Mouse (Mus musculus): ENCODE measurements around the gene Padi6. TPM values are rescaled to one million over a fixed set of nuclear protein-coding genes. Genes with fewer than 3 reads are reported as not detected.

Padi6 gene
- polyA plus RNA-seq, 1 experiment from 2014 or later: not detected

DNA sequence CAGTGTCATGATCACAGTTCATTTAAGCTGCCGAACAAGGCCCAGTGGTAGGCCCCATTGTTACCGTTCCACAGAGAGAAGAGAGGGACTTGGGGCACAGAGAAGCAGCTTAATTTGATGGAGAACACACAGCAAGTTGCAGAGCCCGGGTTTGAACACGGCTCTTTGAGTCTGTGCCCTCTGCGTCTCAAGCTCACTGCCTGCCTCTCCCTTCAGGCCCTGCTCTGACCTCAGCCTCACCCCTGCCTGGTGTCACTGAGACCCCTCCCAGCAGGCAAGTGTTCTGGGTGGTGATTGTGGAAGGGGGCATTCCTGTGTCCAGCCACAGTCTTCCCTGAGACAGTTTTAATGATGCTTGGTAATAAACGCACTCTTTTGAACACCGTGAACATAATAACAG lies 47.3 kb downstream of the Padi6 start:
- peaks cover 14% of the 10 kb centered on the region; the same call in 1 of the 2 replicates for H3K27me3 ChIP-seq
- no peak for ATAC-seq (ENCODE audit: insufficient number of reproducible peaks, insufficient read depth, low FRiP score, low TSS enrichment, low read depth)
- no peak overlapping the region for H3K4me3 ChIP-seq
- H3K4me2 ChIP-seq: no peak overlapping the region
- H3K9me3 ChIP-seq: no peaks in the 10 kb centered on the region
- 72% methylated on average over 7 of the region's 7 CpGs for WGBS
- H3K36me3 ChIP-seq: no peaks in the 10 kb centered on the region
- H3K9ac ChIP-seq: no peak overlapping the region
- H3K4me1 ChIP-seq: peaks cover 12% of the 10 kb centered on the region
- no peak overlapping the region for H3K27ac ChIP-seq

- ATAC-seq (ENCODE audit: insufficient number of reproducible peaks, insufficient read depth, low FRiP score, low TSS enrichment, low read depth): no peak
- Histone ChIP-seq H3K9ac (no peak overlapping the region), H3K4me1 (peaks cover 7% of the 10 kb centered on the region), H3K27me3 (peaks cover 14% of the 10 kb centered on the region; the same call in 1 of the 2 replicates), H3K4me3 (no peak overlapping the region), H3K4me2 (no peak overlapping the region), H3K9me3 (no peaks in the 10 kb centered on the region), H3K36me3 (no peaks in the 10 kb centered on the region), H3K27ac (no peak overlapping the region)
- 31% methylated on average over 1 of the region's 1 CpGs for WGBS
These were observed 47.8 kb downstream of the Padi6 start for GRCm38 (mm10) chr4:140694551-140695060.

DNA sequence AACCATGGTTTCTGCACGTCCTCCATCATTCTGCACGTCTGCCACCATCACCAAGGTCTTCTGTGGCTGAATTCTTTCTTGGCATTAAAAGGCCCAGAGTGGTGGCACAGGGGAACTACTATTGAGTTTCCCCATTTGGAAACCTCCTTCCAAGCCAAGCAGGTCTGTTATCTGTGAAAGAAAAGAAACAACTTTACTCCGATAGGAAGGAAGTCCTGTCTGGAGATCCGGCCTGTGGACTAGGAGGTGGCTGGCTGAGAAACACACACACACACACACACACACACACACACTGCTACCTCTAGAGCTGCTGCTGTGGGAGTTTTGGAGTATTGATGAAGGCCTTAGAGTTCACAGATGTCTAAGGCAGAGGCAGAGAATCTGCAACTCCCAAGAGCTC lies 48.9 kb downstream of the Padi6 start:
- WGBS: 71% methylated on average over 4 of the region's 4 CpGs
- peaks cover 2% of the 10 kb centered on the region; the same call in 1 of the 2 replicates for H3K4me1 ChIP-seq
- no peak overlapping the region for H3K4me3 ChIP-seq
- H3K4me2 ChIP-seq: no peak overlapping the region
- no peak overlapping the region for H3K27ac ChIP-seq
- no peak overlapping the region for H3K9ac ChIP-seq
- ATAC-seq (ENCODE audit: insufficient number of reproducible peaks, insufficient read depth, low FRiP score, low TSS enrichment, low read depth): no peak
- H3K36me3 ChIP-seq: no peaks in the 10 kb centered on the region
- H3K27me3 ChIP-seq: peaks cover 3% of the 10 kb centered on the region; the same call in 1 of the 2 replicates
- no peaks in the 10 kb centered on the region for H3K9me3 ChIP-seq

DNA sequence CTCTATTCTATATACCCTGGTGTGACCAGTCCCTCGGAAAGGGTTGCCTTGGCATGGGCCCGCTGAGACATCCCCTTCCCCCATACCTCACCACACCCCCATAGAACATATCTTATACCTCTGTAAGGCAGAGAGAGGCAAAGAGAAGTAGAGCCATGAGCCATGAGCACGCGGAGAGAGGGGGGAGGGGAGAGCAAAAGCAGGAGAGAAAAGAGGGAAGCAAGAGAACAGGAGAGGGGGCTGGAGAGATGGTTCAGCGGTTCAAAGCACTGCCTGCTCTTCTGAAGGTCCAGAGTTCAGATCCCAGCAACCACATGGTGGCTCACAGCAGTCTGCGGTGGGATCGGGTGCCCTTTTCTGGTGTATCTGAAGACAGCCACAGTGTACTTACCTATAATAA lies 51.0 kb downstream of the Padi6 start:
- H3K4me2 ChIP-seq: no peak overlapping the region
- no peak overlapping the region for H3K27ac ChIP-seq
- peaks cover 2% of the 10 kb centered on the region; the same call in 1 of the 2 replicates for H3K4me1 ChIP-seq
- no peak for ATAC-seq (ENCODE audit: insufficient number of reproducible peaks, insufficient read depth, low FRiP score, low TSS enrichment, low read depth)
- WGBS: 74% methylated on average over 7 of the region's 7 CpGs
- no peaks in the 10 kb centered on the region for H3K36me3 ChIP-seq
- H3K9me3 ChIP-seq: no peaks in the 10 kb centered on the region
- H3K27me3 ChIP-seq: no peaks in the 10 kb centered on the region
- H3K9ac ChIP-seq: no peak overlapping the region
- H3K4me3 ChIP-seq: no peak overlapping the region

DNA sequence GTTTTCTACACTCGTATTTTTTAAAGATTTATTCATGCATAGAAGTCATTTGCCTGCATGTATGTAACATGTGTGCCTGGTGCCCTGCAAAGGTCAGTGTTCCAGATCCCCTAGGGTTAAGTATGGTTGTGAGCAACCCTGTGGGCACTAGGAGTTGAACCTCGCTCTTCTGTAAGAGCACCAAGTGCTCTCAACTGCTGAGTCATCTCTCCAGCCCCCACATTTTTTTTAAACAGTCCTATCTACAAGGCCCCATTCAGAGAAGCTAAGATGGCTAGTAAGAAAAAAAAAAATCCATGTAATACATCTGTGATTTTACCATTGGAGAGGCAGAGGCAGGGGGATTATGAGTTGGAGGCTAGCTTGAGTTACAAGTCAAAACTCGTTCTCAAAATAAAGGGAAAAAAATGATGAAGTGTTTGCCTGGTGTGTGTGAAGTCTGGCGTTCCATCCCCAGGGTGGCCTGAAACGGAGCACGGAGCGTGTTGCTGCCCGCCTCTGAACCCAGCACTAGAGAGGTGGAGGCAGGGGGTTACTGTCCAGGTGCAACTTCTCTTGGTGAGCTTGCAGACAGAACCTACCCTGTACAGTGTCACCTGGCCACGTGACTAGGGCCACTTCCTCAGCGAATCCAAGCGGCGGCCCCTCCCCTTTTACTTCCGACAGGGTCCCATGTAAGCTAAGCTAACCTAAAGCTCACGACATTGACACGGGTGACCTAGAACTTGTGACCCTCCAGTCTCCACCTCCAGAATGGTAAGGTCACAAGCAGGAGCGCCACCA lies 52.4 kb downstream of the Padi6 start:
- ATAC-seq (ENCODE audit: insufficient number of reproducible peaks, insufficient read depth, low FRiP score, low TSS enrichment, low read depth): no peak
- 61% methylated on average over 16 of the region's 16 CpGs for WGBS

GRCm38 (mm10) chr4:140688826-140689425 lies 53.5 kb downstream of the Padi6 start:
- Histone ChIP-seq H3K4me1 (peaks cover 13% of the 10 kb centered on the region), H3K4me2 (no peak overlapping the region), H3K27me3 (peaks cover 6% of the 10 kb centered on the region; the same call in 1 of the 2 replicates), H3K9ac (no peak overlapping the region), H3K27ac (no peak overlapping the region), H3K9me3 (no peaks in the 10 kb centered on the region), H3K36me3 (no peaks in the 10 kb centered on the region), H3K4me3 (no peak overlapping the region)
- ATAC-seq (ENCODE audit: insufficient number of reproducible peaks, insufficient read depth, low FRiP score, low TSS enrichment, low read depth): no peak
- WGBS: 80% methylated on average over 5 of the region's 5 CpGs

More for the DNA sequence above, 52.4 kb downstream of the Padi6 start:
- Histone ChIP-seq H3K27me3 (peaks cover 6% of the 10 kb centered on the region; the same call in 1 of the 2 replicates), H3K36me3 (no peaks in the 10 kb centered on the region), H3K4me1 (peaks cover 2% of the 10 kb centered on the region; the same call in 1 of the 2 replicates), H3K9me3 (no peaks in the 10 kb centered on the region), H3K9ac (no peak overlapping the region), H3K4me2 (no peak overlapping the region), H3K4me3 (no peak overlapping the region), H3K27ac (0 out of 2 replicates have a peak overlapping the region, but pooled peaks have one; percentile 23)

DNA sequence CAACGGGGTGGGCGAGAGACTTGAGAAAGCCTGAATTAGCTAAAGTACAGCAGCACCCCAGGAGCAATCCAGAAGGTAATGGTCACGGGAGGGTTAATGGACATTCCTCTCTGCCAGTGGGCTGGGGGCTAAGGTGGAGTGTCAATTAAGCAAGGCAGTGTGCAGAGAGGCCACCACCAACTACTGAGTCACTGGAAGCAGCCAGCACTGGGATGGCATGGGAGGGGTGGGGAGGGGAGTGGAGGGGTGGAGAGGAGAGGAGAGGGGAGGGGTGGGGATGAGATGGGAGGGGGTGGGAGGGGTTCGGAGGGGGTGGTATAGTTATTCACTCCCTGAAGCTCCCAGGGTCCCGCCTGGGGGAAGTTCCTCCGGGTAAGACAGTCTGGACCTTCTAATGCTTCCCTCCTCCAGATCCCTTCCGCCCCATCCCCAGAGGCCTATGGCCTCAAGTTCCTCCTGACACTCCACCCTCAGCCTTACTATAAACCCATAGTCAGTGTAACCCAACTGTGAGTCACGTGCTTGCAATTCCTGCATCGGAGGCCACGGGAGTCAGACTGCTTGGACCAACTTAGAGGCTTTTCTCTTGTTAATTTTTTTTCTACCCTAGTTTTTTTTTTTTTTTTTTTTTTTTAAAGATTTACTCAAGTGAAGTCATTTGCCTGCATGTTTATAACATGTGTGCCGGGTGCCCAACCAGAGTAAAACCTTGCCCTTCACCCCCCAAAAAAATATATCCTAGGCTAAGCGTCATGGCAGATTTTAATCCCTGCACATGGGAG lies 54.2 kb downstream of the Padi6 start:
- no peak overlapping the region for H3K9ac ChIP-seq
- no peaks in the 10 kb centered on the region for H3K36me3 ChIP-seq
- H3K4me3 ChIP-seq: no peak overlapping the region
- H3K9me3 ChIP-seq: no peaks in the 10 kb centered on the region
- H3K27me3 ChIP-seq: peaks cover 6% of the 10 kb centered on the region; the same call in 1 of the 2 replicates
- peaks cover 17% of the 10 kb centered on the region for H3K4me1 ChIP-seq
- WGBS: 53% methylated on average over 12 of the region's 12 CpGs
- H3K27ac ChIP-seq: no peak overlapping the region
- H3K4me2 ChIP-seq: no peak overlapping the region
- ATAC-seq (ENCODE audit: insufficient number of reproducible peaks, insufficient read depth, low FRiP score, low TSS enrichment, low read depth): no peak

GRCm38 (mm10) chr4:140684881-140685303 lies 57.6 kb downstream of the Padi6 start:
- Histone ChIP-seq H3K4me1 (peaks cover 17% of the 10 kb centered on the region), H3K4me2 (peak overlapping the region; percentile 52), H3K36me3 (no peaks in the 10 kb centered on the region), H3K4me3 (no peak overlapping the region), H3K27me3 (peaks cover 6% of the 10 kb centered on the region; the same call in 1 of the 2 replicates), H3K27ac (no peak overlapping the region), H3K9me3 (no peaks in the 10 kb centered on the region), H3K9ac (no peak overlapping the region)
- ATAC-seq (ENCODE audit: insufficient number of reproducible peaks, insufficient read depth, low FRiP score, low TSS enrichment, low read depth): no peak
- 36% methylated on average over 6 of the region's 6 CpGs for WGBS

GRCm38 (mm10) chr4:140684141-140684871 lies 58.1 kb downstream of the Padi6 start:
- WGBS: 8% methylated on average over 16 of the region's 16 CpGs
- Histone ChIP-seq H3K36me3 (no peaks in the 10 kb centered on the region), H3K4me2 (peak overlapping the region; percentile 52), H3K27me3 (peaks cover 6% of the 10 kb centered on the region; the same call in 1 of the 2 replicates), H3K9ac (peak overlapping the region; percentile 44; the same call in 1 of the 2 replicates), H3K4me1 (peaks cover 17% of the 10 kb centered on the region), H3K4me3 (peak overlapping the region; percentile 16; the same call in 1 of the 2 replicates), H3K9me3 (no peaks in the 10 kb centered on the region), H3K27ac (peak overlapping the region; percentile 22; the same call in 1 of the 2 replicates)
- ATAC-seq (ENCODE audit: insufficient number of reproducible peaks, insufficient read depth, low FRiP score, low TSS enrichment, low read depth): 0 out of 2 replicates have a peak, but pooled peaks have one; percentile 4

- no peak overlapping the region for H3K9ac ChIP-seq
- no peaks in the 10 kb centered on the region for H3K9me3 ChIP-seq
- no peak for ATAC-seq (ENCODE audit: insufficient number of reproducible peaks, insufficient read depth, low FRiP score, low TSS enrichment, low read depth)
- no peaks in the 10 kb centered on the region for H3K36me3 ChIP-seq
- H3K4me2 ChIP-seq: peak overlapping the region; percentile 52
- peaks cover 6% of the 10 kb centered on the region; the same call in 1 of the 2 replicates for H3K27me3 ChIP-seq
- H3K27ac ChIP-seq: no peak overlapping the region
- H3K4me1 ChIP-seq: peaks cover 15% of the 10 kb centered on the region
- H3K4me3 ChIP-seq: no peak overlapping the region
- WGBS: 16% methylated on average over 8 of the region's 8 CpGs
These were observed 58.8 kb downstream of the Padi6 start for GRCm38 (mm10) chr4:140683608-140684007.
